Mouse (Mus musculus): ENCODE results near the gene Exoc6. TPM values are rescaled to one million over a fixed set of nuclear protein-coding genes. Genes with fewer than 3 reads are reported as not detected.

The Exoc6 gene
- polyA plus RNA-seq, 1 experiment from 2014 or later: 18.9 TPM

DNA sequence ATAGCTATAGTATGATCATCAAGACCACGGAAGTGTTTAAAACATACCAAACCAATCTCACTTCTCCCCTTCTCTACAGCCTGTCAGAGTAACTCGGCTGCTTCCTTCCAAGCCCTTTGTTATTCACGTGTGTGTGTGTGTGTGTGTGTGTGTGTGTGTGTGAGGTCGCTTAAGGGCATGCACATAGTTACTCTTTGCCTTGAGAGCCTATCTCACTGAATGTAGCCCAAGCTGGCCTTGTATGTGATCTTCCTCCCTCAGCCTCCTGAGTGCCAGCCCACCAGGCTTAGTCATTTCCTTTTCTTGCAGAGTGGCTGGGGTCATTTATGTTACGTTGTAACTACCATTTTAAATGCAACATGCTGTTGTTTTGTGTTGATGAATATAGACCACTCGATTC is 115.0 kb downstream of the Exoc6 start:
- Histone ChIP-seq H3K36me3 (replicated peaks; ENCODE audit: insufficient read depth, low read length) (peaks cover 6% of the 10 kb centered on the region; the same call in 1 of the 2 replicates), H3K9me3 (ENCODE audit: low read length) (no peaks in the 10 kb centered on the region), H3K27ac (ENCODE audit: low read depth) (no peak overlapping the region), H3K4me1 (ENCODE audit: insufficient read depth) (peaks cover 5% of the 10 kb centered on the region; the same call in 1 of the 2 replicates), H3K4me3 (ENCODE audit: low read depth, low read length) (no peak overlapping the region), H3K4me2 (ENCODE audit: low read depth, low read length) (no peak overlapping the region), H3K27me3 (ENCODE audit: insufficient read depth, low read length) (no peaks in the 10 kb centered on the region), H3K9ac (replicated peaks) (no peak overlapping the region)
- 72% methylated on average over 6 of the region's 6 CpGs for WGBS (ENCODE audit: insufficient replicate concordance)
- TF ChIP-seq EP300 (IDR thresholded peaks at IDR 0.05; ENCODE audit: low read depth): no peak
- TF ChIP-seq CTCF (IDR thresholded peaks at IDR 0.05; ENCODE audit: low read depth): no peak
- no peak for DNase-seq
- ATAC-seq: no peak

DNA sequence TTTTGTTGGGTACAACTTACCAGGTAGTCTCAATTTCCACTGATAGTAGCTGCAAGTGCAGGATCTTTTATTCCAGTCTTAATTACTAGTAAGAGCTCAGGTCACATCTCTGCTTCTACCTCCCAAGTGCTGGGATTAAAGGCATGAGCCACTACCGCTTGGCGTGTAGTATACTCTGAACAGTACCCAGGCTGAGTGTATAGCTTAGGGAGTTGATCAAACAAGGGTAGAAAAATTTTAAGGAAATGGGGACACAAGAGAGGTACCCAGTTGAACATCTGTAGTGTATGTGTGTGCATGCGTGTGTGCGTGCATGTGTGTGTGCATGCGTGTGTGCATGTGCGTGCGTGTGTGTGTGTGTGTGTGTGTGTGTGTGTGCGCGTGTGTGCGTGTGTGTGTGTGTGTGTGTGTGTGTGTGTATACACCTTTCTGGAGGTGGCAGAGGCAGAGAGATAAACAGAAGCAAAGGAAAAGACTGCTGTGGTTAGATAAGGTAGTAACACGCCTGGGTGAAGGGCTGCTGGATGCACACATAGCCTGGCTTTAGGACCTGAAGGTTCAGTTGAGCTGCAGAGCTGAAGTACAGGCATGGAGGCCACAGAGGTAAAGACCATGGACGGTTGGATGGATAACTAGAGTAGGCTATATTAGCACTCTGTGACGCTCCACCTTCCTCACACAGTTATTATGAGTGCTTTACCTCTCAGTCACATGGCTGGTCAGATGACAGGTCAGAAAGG is 117.8 kb downstream of the Exoc6 start:
- Histone ChIP-seq H3K9ac (replicated peaks) (no peak overlapping the region), H3K36me3 (replicated peaks; ENCODE audit: insufficient read depth, low read length) (peaks cover 3% of the 10 kb centered on the region; the same call in 1 of the 2 replicates), H3K4me1 (ENCODE audit: insufficient read depth) (peaks cover 5% of the 10 kb centered on the region; the same call in 1 of the 2 replicates), H3K27ac (ENCODE audit: low read depth) (no peak overlapping the region), H3K27me3 (ENCODE audit: insufficient read depth, low read length) (no peaks in the 10 kb centered on the region), H3K9me3 (ENCODE audit: low read length) (no peaks in the 10 kb centered on the region), H3K4me3 (ENCODE audit: low read depth, low read length) (no peak overlapping the region), H3K4me2 (ENCODE audit: low read depth, low read length) (0 out of 2 replicates have a peak overlapping the region, but pooled peaks have one; percentile 9)
- DNase-seq (no peak), ATAC-seq (peak; percentile 88)
- TF ChIP-seq CTCF (IDR thresholded peaks at IDR 0.05; ENCODE audit: low read depth): no peak
- TF ChIP-seq EP300 (IDR thresholded peaks at IDR 0.05; ENCODE audit: low read depth): peak; percentile 85
- 45% methylated on average over 13 of the region's 13 CpGs for WGBS (ENCODE audit: insufficient replicate concordance)

DNA sequence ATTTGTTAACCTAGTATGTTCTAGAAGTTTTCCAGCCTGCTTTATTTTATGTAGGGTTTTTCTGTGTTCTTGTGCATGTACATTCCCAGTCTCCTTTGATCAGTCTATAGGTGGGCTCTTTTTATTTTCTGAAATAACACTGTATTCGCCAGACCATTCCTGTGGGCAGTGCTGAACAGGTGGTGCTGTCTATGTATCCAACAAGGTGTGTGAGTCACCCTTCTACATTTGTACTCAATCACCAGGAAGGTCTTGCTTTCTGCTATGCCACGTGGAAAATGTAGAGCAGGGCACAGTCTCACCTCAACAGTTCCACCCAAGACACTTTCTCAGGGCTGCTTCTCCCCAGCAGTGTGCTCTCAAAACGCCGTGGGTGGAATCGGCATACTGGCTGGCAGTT is 118.4 kb downstream of the Exoc6 start:
- WGBS (ENCODE audit: insufficient replicate concordance): 87% methylated on average over 5 of the region's 5 CpGs
- Histone ChIP-seq H3K9ac (replicated peaks) (no peak overlapping the region), H3K4me3 (ENCODE audit: low read depth, low read length) (no peak overlapping the region), H3K9me3 (ENCODE audit: low read length) (no peaks in the 10 kb centered on the region), H3K36me3 (replicated peaks; ENCODE audit: insufficient read depth, low read length) (peaks cover 3% of the 10 kb centered on the region; the same call in 1 of the 2 replicates), H3K4me2 (ENCODE audit: low read depth, low read length) (0 out of 2 replicates have a peak overlapping the region, but pooled peaks have one; percentile 9), H3K4me1 (ENCODE audit: insufficient read depth) (peaks cover 5% of the 10 kb centered on the region; the same call in 1 of the 2 replicates), H3K27me3 (ENCODE audit: insufficient read depth, low read length) (no peaks in the 10 kb centered on the region), H3K27ac (ENCODE audit: low read depth) (no peak overlapping the region)
- no peak for ATAC-seq
- TF ChIP-seq EP300 (IDR thresholded peaks at IDR 0.05; ENCODE audit: low read depth) (no peak), CTCF (IDR thresholded peaks at IDR 0.05; ENCODE audit: low read depth) (no peak)
- DNase-seq: no peak

DNA sequence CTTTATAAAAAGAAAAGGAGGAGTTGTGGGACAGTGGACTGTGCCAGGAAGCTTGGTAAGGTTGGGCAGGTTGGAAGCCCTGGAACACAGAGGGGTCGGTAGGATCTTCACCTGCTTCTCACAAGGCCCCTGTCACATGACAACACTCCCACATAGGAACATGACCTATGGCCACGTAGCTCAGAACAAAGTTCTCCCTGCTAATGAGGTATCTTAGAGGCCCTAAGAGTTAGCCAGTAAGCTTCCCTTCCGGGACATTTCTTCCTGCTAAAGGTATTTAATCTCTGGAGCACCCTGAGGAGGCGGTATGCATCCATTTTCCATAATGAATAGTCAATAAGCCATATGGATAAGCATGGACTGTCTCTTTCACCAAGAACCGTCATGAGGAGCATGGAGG is 119.3 kb downstream of the Exoc6 start:
- no peaks in the 10 kb centered on the region for H3K9me3 ChIP-seq (ENCODE audit: low read length)
- TF ChIP-seq CTCF (IDR thresholded peaks at IDR 0.05; ENCODE audit: low read depth) (no peak), EP300 (IDR thresholded peaks at IDR 0.05; ENCODE audit: low read depth) (no peak)
- peaks cover 5% of the 10 kb centered on the region; the same call in 1 of the 2 replicates for H3K4me1 ChIP-seq (ENCODE audit: insufficient read depth)
- WGBS (ENCODE audit: insufficient replicate concordance): 82% methylated on average over 5 of the region's 5 CpGs
- no peak overlapping the region for H3K27ac ChIP-seq (ENCODE audit: low read depth)
- DNase-seq: no peak
- ATAC-seq: no peak
- no peak overlapping the region for H3K4me3 ChIP-seq (ENCODE audit: low read depth, low read length)
- no peak overlapping the region for H3K9ac ChIP-seq (replicated peaks)
- no peaks in the 10 kb centered on the region for H3K27me3 ChIP-seq (ENCODE audit: insufficient read depth, low read length)
- peaks cover 3% of the 10 kb centered on the region; the same call in 1 of the 2 replicates for H3K36me3 ChIP-seq (replicated peaks; ENCODE audit: insufficient read depth, low read length)
- no peak overlapping the region for H3K4me2 ChIP-seq (ENCODE audit: low read depth, low read length)

DNA sequence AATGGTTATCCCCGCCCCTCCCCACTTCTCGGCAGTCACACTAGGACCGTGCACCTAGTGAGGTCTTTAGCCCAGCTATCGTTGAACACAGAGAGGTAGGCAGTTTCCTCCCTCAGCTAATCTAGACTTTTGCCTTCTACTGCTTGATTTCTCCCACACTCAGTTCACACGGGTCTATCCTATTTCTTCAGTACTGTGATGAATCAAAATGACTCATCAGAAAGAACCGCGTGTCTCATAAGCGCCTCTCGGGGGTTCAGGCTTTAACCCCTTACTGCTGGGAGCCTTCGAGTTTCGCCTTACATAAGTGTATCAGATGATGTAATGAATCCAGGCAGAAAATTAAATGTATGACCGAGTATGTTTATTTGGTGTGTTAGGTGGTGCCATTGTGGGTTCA is 123.2 kb downstream of the Exoc6 start:
- no peak for ATAC-seq
- 52% methylated on average over 12 of the region's 12 CpGs for WGBS (ENCODE audit: insufficient replicate concordance)
- H3K27me3 ChIP-seq (ENCODE audit: insufficient read depth, low read length): no peaks in the 10 kb centered on the region
- no peak overlapping the region for H3K9ac ChIP-seq (replicated peaks)
- H3K9me3 ChIP-seq (ENCODE audit: low read length): no peaks in the 10 kb centered on the region
- H3K27ac ChIP-seq (ENCODE audit: low read depth): no peak overlapping the region
- H3K36me3 ChIP-seq (replicated peaks; ENCODE audit: insufficient read depth, low read length): 0 out of 2 replicates have a peak, but pooled peaks cover 4% of the 10 kb centered on the region
- H3K4me3 ChIP-seq (ENCODE audit: low read depth, low read length): no peak overlapping the region
- TF ChIP-seq CTCF (IDR thresholded peaks at IDR 0.05; ENCODE audit: low read depth) (no peak), EP300 (IDR thresholded peaks at IDR 0.05; ENCODE audit: low read depth) (no peak)
- no peak overlapping the region for H3K4me2 ChIP-seq (ENCODE audit: low read depth, low read length)
- DNase-seq: no peak
- H3K4me1 ChIP-seq (ENCODE audit: insufficient read depth): peaks cover 4% of the 10 kb centered on the region; the same call in 1 of the 2 replicates

DNA sequence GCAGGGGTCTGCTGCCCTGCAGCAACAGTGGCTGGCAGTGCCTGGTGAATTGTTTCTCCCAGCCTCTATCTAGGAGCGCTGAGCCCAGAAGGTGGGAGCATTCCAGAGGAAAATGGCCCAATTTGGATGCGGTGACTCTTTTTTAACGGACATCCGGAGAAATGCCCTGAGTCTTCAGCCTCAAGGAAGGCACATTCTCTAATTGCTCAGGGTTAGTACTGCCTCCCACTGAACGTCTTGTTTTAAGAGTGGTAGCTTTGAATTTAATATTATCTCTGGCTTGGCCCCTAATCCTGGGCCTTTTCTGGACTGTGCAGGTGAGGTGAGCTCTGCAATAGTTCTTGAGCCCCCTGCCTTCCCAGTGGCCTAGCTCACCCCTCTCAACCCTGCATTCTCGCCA is 135.1 kb downstream of the Exoc6 start, which contains the start of gene Cyp26c1:
Cyp26c1 (plus strand) TSS at position 301 of the 400 bp plus-strand sequence.
- H3K9me3 ChIP-seq (ENCODE audit: low read length): no peaks in the 10 kb centered on the region
- H3K27ac ChIP-seq (ENCODE audit: low read depth): no peak within 1 kb of the TSS
- no peak for DNase-seq
- no peak within 1 kb of the TSS for H3K4me2 ChIP-seq (ENCODE audit: low read depth, low read length)
- H3K9ac ChIP-seq (replicated peaks): no peak within 1 kb of the TSS
- no peak for ATAC-seq
- 83% methylated on average over 6 of the region's 6 CpGs for WGBS (ENCODE audit: insufficient replicate concordance)
- TF ChIP-seq CTCF (IDR thresholded peaks at IDR 0.05; ENCODE audit: low read depth) (no peak), EP300 (IDR thresholded peaks at IDR 0.05; ENCODE audit: low read depth) (no peak)
- peaks cover 25% of the 10 kb centered on the region for H3K36me3 ChIP-seq (replicated peaks; ENCODE audit: insufficient read depth, low read length)
- peaks cover 12% of the 10 kb centered on the region; the same call in 1 of the 2 replicates for H3K27me3 ChIP-seq (ENCODE audit: insufficient read depth, low read length)
- H3K4me3 ChIP-seq (ENCODE audit: low read depth, low read length): no peak within 1 kb of the TSS
- H3K4me1 ChIP-seq (ENCODE audit: insufficient read depth): no peaks in the 10 kb centered on the region
